Mouse (Mus musculus): ENCODE measurements around the gene Rims4. TPM values are rescaled to one million over a fixed set of nuclear protein-coding genes. Genes with fewer than 3 reads are reported as not detected.

Rims4 gene
- polyA plus RNA-seq, 1 experiment from 2014 or later = 0.26 TPM

- Histone ChIP-seq H3K9me3 (replicated peaks; ENCODE audit: control insufficient read depth, low read length) (no peaks in the 10 kb centered on the region), H3K36me3 (ENCODE audit: control insufficient read depth, insufficient read depth) (no peaks in the 10 kb centered on the region), H3K4me1 (ENCODE audit: control insufficient read depth, low read depth, low read length) (no peaks in the 10 kb centered on the region), H3K27me3 (ENCODE audit: control insufficient read depth, insufficient read depth, low read depth, low read length) (no peaks in the 10 kb centered on the region), H3K4me3 (ENCODE audit: low read depth, low read length) (no peak overlapping the region), H3K9ac (ENCODE audit: low read depth, low read length) (no peak overlapping the region), H3K4me2 (ENCODE audit: low read depth, low read length) (no peak overlapping the region), H3K27ac (ENCODE audit: low read length) (no peak overlapping the region)
- ATAC-seq (ENCODE audit: low read depth) = no peak
- WGBS (ENCODE audit: insufficient replicate concordance) = 58% methylated on average over 6 of the region's 6 CpGs
Measured at GRCm38 (mm10) chr2:163943056-163943455, 24.6 kb upstream of the Rims4 start.

- Histone ChIP-seq H3K4me3 (ENCODE audit: low read depth, low read length) (no peak overlapping the region), H3K36me3 (ENCODE audit: control insufficient read depth, insufficient read depth) (no peaks in the 10 kb centered on the region), H3K27ac (ENCODE audit: low read length) (no peak overlapping the region), H3K9me3 (replicated peaks; ENCODE audit: control insufficient read depth, low read length) (no peaks in the 10 kb centered on the region), H3K4me2 (ENCODE audit: low read depth, low read length) (no peak overlapping the region), H3K27me3 (ENCODE audit: control insufficient read depth, insufficient read depth, low read depth, low read length) (no peaks in the 10 kb centered on the region), H3K4me1 (ENCODE audit: control insufficient read depth, low read depth, low read length) (no peaks in the 10 kb centered on the region), H3K9ac (ENCODE audit: low read depth, low read length) (no peak overlapping the region)
- ATAC-seq (ENCODE audit: low read depth) = no peak
- 24% methylated on average over 8 of the region's 8 CpGs for WGBS (ENCODE audit: insufficient replicate concordance)
Measured at GRCm38 (mm10) chr2:163939522-163939921, 21.0 kb upstream of the Rims4 start.

GRCm38 (mm10) chr2:163932151-163932550, 13.7 kb upstream of the Rims4 start:
- H3K4me3 ChIP-seq (ENCODE audit: low read depth, low read length) = no peak overlapping the region
- H3K27me3 ChIP-seq (ENCODE audit: control insufficient read depth, insufficient read depth, low read depth, low read length) = no peaks in the 10 kb centered on the region
- no peak overlapping the region for H3K4me2 ChIP-seq (ENCODE audit: low read depth, low read length)
- no peak overlapping the region for H3K27ac ChIP-seq (ENCODE audit: low read length)
- H3K9me3 ChIP-seq (replicated peaks; ENCODE audit: control insufficient read depth, low read length) = no peaks in the 10 kb centered on the region
- H3K4me1 ChIP-seq (ENCODE audit: control insufficient read depth, low read depth, low read length) = no peaks in the 10 kb centered on the region
- no peak for ATAC-seq (ENCODE audit: low read depth)
- no peaks in the 10 kb centered on the region for H3K36me3 ChIP-seq (ENCODE audit: control insufficient read depth, insufficient read depth)
- H3K9ac ChIP-seq (ENCODE audit: low read depth, low read length) = no peak overlapping the region
- WGBS (ENCODE audit: insufficient replicate concordance) = 27% methylated on average over 7 of the region's 7 CpGs

GRCm38 (mm10) chr2:163928464-163929200, 10.1 kb upstream of the Rims4 start:
- WGBS (ENCODE audit: insufficient replicate concordance) = 22% methylated on average over 7 of the region's 7 CpGs
- no peak overlapping the region for H3K9ac ChIP-seq (ENCODE audit: low read depth, low read length)
- H3K4me3 ChIP-seq (ENCODE audit: low read depth, low read length) = no peak overlapping the region
- H3K27ac ChIP-seq (ENCODE audit: low read length) = no peak overlapping the region
- no peaks in the 10 kb centered on the region for H3K4me1 ChIP-seq (ENCODE audit: control insufficient read depth, low read depth, low read length)
- no peaks in the 10 kb centered on the region for H3K36me3 ChIP-seq (ENCODE audit: control insufficient read depth, insufficient read depth)
- H3K27me3 ChIP-seq (ENCODE audit: control insufficient read depth, insufficient read depth, low read depth, low read length) = no peaks in the 10 kb centered on the region
- no peak overlapping the region for H3K4me2 ChIP-seq (ENCODE audit: low read depth, low read length)
- ATAC-seq (ENCODE audit: low read depth) = no peak
- no peaks in the 10 kb centered on the region for H3K9me3 ChIP-seq (replicated peaks; ENCODE audit: control insufficient read depth, low read length)

GRCm38 (mm10) chr2:163925044-163925443, 6.6 kb upstream of the Rims4 start:
- Histone ChIP-seq H3K4me1 (ENCODE audit: control insufficient read depth, low read depth, low read length) (no peaks in the 10 kb centered on the region), H3K27me3 (ENCODE audit: control insufficient read depth, insufficient read depth, low read depth, low read length) (peaks cover 6% of the 10 kb centered on the region), H3K4me2 (ENCODE audit: low read depth, low read length) (no peak overlapping the region), H3K4me3 (ENCODE audit: low read depth, low read length) (no peak overlapping the region), H3K9me3 (replicated peaks; ENCODE audit: control insufficient read depth, low read length) (no peaks in the 10 kb centered on the region), H3K36me3 (ENCODE audit: control insufficient read depth, insufficient read depth) (no peaks in the 10 kb centered on the region), H3K27ac (ENCODE audit: low read length) (no peak overlapping the region), H3K9ac (ENCODE audit: low read depth, low read length) (no peak overlapping the region)
- ATAC-seq (ENCODE audit: low read depth) = no peak
- WGBS (ENCODE audit: insufficient replicate concordance) = 65% methylated on average over 10 of the region's 10 CpGs

GRCm38 (mm10) chr2:163924531-163924930, 6.0 kb upstream of the Rims4 start:
- H3K4me3 ChIP-seq (ENCODE audit: low read depth, low read length) = no peak overlapping the region
- no peaks in the 10 kb centered on the region for H3K4me1 ChIP-seq (ENCODE audit: control insufficient read depth, low read depth, low read length)
- peaks cover 11% of the 10 kb centered on the region for H3K27me3 ChIP-seq (ENCODE audit: control insufficient read depth, insufficient read depth, low read depth, low read length)
- H3K4me2 ChIP-seq (ENCODE audit: low read depth, low read length) = no peak overlapping the region
- no peak overlapping the region for H3K9ac ChIP-seq (ENCODE audit: low read depth, low read length)
- no peaks in the 10 kb centered on the region for H3K9me3 ChIP-seq (replicated peaks; ENCODE audit: control insufficient read depth, low read length)
- no peaks in the 10 kb centered on the region for H3K36me3 ChIP-seq (ENCODE audit: control insufficient read depth, insufficient read depth)
- no peak overlapping the region for H3K27ac ChIP-seq (ENCODE audit: low read length)
- 42% methylated on average over 3 of the region's 3 CpGs for WGBS (ENCODE audit: insufficient replicate concordance)
- ATAC-seq (ENCODE audit: low read depth) = no peak

- no peak for ATAC-seq (ENCODE audit: low read depth)
- Histone ChIP-seq H3K36me3 (ENCODE audit: control insufficient read depth, insufficient read depth) (no peaks in the 10 kb centered on the region), H3K27me3 (ENCODE audit: control insufficient read depth, insufficient read depth, low read depth, low read length) (peaks cover 25% of the 10 kb centered on the region), H3K4me2 (ENCODE audit: low read depth, low read length) (no peak overlapping the region), H3K9ac (ENCODE audit: low read depth, low read length) (no peak overlapping the region), H3K4me3 (ENCODE audit: low read depth, low read length) (no peak overlapping the region), H3K9me3 (replicated peaks; ENCODE audit: control insufficient read depth, low read length) (no peaks in the 10 kb centered on the region), H3K4me1 (ENCODE audit: control insufficient read depth, low read depth, low read length) (no peaks in the 10 kb centered on the region), H3K27ac (ENCODE audit: low read length) (no peak overlapping the region)
- 54% methylated on average over 9 of the region's 9 CpGs for WGBS (ENCODE audit: insufficient replicate concordance)
Measured at GRCm38 (mm10) chr2:163923113-163923512, 4.6 kb upstream of the Rims4 start.

- Histone ChIP-seq H3K9ac (ENCODE audit: low read depth, low read length) (no peak overlapping the region), H3K36me3 (ENCODE audit: control insufficient read depth, insufficient read depth) (no peaks in the 10 kb centered on the region), H3K4me3 (ENCODE audit: low read depth, low read length) (no peak overlapping the region), H3K4me2 (ENCODE audit: low read depth, low read length) (no peak overlapping the region), H3K4me1 (ENCODE audit: control insufficient read depth, low read depth, low read length) (no peaks in the 10 kb centered on the region), H3K9me3 (replicated peaks; ENCODE audit: control insufficient read depth, low read length) (no peaks in the 10 kb centered on the region), H3K27ac (ENCODE audit: low read length) (no peak overlapping the region), H3K27me3 (ENCODE audit: control insufficient read depth, insufficient read depth, low read depth, low read length) (peaks cover 47% of the 10 kb centered on the region)
- ATAC-seq (ENCODE audit: low read depth) = no peak
- WGBS (ENCODE audit: insufficient replicate concordance) = 47% methylated on average over 3 of the region's 3 CpGs
Measured at GRCm38 (mm10) chr2:163919581-163919980, 1.1 kb upstream of the Rims4 start.

GRCm38 (mm10) chr2:163916703-163917102, 1.8 kb downstream of the Rims4 start:
- no peaks in the 10 kb centered on the region for H3K4me1 ChIP-seq (ENCODE audit: control insufficient read depth, low read depth, low read length)
- no peaks in the 10 kb centered on the region for H3K36me3 ChIP-seq (ENCODE audit: control insufficient read depth, insufficient read depth)

More at GRCm38 (mm10) chr2:163916703-163917102, 1.8 kb downstream of the Rims4 start:
- H3K9me3 ChIP-seq (replicated peaks; ENCODE audit: control insufficient read depth, low read length) = no peaks in the 10 kb centered on the region
- no peak for ATAC-seq (ENCODE audit: low read depth)
- peaks cover 49% of the 10 kb centered on the region for H3K27me3 ChIP-seq (ENCODE audit: control insufficient read depth, insufficient read depth, low read depth, low read length)
- H3K27ac ChIP-seq (ENCODE audit: low read length) = no peak overlapping the region
- H3K9ac ChIP-seq (ENCODE audit: low read depth, low read length) = no peak overlapping the region
- no peak overlapping the region for H3K4me3 ChIP-seq (ENCODE audit: low read depth, low read length)
- 44% methylated on average over 7 of the region's 7 CpGs for WGBS (ENCODE audit: insufficient replicate concordance)
- no peak overlapping the region for H3K4me2 ChIP-seq (ENCODE audit: low read depth, low read length)

Data from liver, embryonic 16.5 days (tissue).